Mouse (Mus musculus) ES-E14 (cell line): ENCODE measurements around the gene Arnt2.

Experiments used
- CHD2 ChIP-seq: IDR thresholded peaks from 2 replicates; pipeline ENCODE4 v1.6.1; 2014; ENCODE audit warnings: mild to moderate bottlenecking, low read depth, low read length, inconsistent platforms
- ZC3H11A ChIP-seq: IDR thresholded peaks from 2 replicates; pipeline ENCODE4 v1.6.1; 2012; ENCODE audit warnings: low read depth, mild to moderate bottlenecking, inconsistent platforms, low read length, borderline replicate concordance
- ZNF384 ChIP-seq: IDR thresholded peaks from 2 replicates; pipeline ENCODE4 v1.6.1; 2012; ENCODE audit warnings: low read depth, low read length, inconsistent platforms

GRCm38 (mm10) chr7:84321542-84321941 lies 88.4 kb downstream of the Arnt2 start:
- TF ChIP-seq ZNF384 (no peak), CHD2 (no peak), ZC3H11A (no peak)
